Mouse (Mus musculus): ENCODE data around the gene Atp4a. TPM values are rescaled to one million over a fixed set of nuclear protein-coding genes. Genes with fewer than 3 reads are reported as not detected.

The Atp4a gene
- polyA plus RNA-seq, 1 experiment from 2014 or later: 0.80 TPM

DNA sequence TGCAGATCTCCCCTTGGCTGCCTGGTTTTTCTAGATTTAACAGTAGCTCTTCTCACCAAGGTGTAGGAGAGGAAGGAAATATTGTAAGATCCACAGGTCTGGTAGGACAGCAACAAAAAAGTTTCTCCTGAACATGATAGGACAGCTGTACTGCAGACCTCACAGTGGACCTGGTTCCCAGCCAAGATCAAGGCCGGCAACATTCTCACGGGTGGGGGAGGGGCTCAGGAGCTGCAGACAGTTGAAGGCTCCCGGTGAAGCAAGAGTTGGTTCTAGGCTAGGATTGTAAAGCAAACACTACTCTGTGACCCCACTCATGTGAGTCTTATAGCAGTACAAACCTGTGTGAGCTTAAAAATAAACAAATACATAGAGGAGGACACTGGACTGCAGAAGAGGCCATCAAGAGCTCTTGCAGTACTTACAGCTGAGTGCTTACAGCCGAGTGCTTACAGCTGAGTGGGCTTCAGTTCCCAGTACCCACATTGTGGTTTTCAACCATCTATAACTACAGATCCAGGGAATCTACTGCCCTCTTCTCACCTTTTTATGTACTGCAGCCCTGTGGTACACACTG is 32.1 kb downstream of the Atp4a start:
- Histone ChIP-seq H3K36me3 (ENCODE audit: control insufficient read depth, insufficient read depth) (no peaks in the 10 kb centered on the region), H3K4me3 (ENCODE audit: low read depth, low read length) (no peak overlapping the region), H3K27ac (ENCODE audit: low read depth, low read length) (no peak overlapping the region), H3K9me3 (ENCODE audit: control insufficient read depth) (no peaks in the 10 kb centered on the region), H3K4me2 (replicated peaks; ENCODE audit: low read depth) (no peak overlapping the region), H3K27me3 (replicated peaks; ENCODE audit: control insufficient read depth, insufficient read depth, low read length) (no peaks in the 10 kb centered on the region), H3K9ac (ENCODE audit: low read depth, low read length) (no peak overlapping the region), H3K4me1 (replicated peaks; ENCODE audit: control insufficient read depth, insufficient read depth, low read length) (no peaks in the 10 kb centered on the region)
- TF ChIP-seq CTCF (IDR thresholded peaks at IDR 0.05; ENCODE audit: low read depth): peak; percentile 28
- WGBS: 42% methylated on average over 4 of the region's 4 CpGs
- ATAC-seq: no peak

DNA sequence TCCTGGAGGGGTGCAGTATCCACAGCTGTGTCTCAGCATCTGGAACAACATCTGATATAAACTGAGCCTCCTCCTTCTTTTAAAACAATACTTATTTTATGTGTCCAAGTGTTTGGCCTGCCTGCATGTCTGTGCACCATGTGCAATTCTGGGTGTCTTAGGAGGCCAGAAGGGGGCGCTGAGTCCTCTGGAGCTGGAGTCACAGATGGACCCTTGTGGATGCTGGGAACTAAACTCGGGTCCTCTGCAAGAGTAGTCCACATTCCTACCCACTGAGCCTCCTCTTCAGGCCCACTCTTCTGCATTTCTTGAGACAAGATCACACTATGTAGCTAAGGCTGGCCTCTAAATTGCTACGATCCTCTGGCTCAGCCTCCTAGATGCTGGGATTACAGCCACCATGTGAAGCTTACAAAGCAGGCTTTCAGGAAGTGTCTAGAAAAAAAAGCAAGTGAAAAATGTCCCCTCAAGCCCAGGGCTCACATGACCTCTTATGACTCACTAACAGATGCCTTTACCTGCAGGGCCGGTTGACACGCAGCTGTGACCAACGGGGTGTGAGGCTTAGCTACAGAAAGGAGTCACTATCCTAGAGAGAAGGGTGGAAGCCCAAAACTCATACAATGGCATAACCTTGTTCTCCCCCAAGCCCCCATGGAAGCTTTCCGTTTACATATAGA is 35.7 kb downstream of the Atp4a start:
- WGBS: 71% methylated on average over 7 of the region's 7 CpGs
- no peak for ATAC-seq
- Histone ChIP-seq H3K4me3 (ENCODE audit: low read depth, low read length) (no peak overlapping the region), H3K27ac (ENCODE audit: low read depth, low read length) (no peak overlapping the region), H3K36me3 (ENCODE audit: control insufficient read depth, insufficient read depth) (no peaks in the 10 kb centered on the region), H3K4me1 (replicated peaks; ENCODE audit: control insufficient read depth, insufficient read depth, low read length) (no peaks in the 10 kb centered on the region), H3K27me3 (replicated peaks; ENCODE audit: control insufficient read depth, insufficient read depth, low read length) (no peaks in the 10 kb centered on the region), H3K4me2 (replicated peaks; ENCODE audit: low read depth) (no peak overlapping the region), H3K9ac (ENCODE audit: low read depth, low read length) (no peak overlapping the region), H3K9me3 (ENCODE audit: control insufficient read depth) (no peaks in the 10 kb centered on the region)
- peak; percentile 41 for TF ChIP-seq CTCF (IDR thresholded peaks at IDR 0.05; ENCODE audit: low read depth)

GRCm38 (mm10) chr7:30749824-30750606 is 38.0 kb downstream of the Atp4a start:
- H3K4me3 ChIP-seq (ENCODE audit: low read depth, low read length): no peak overlapping the region
- no peaks in the 10 kb centered on the region for H3K27me3 ChIP-seq (replicated peaks; ENCODE audit: control insufficient read depth, insufficient read depth, low read length)
- no peaks in the 10 kb centered on the region for H3K36me3 ChIP-seq (ENCODE audit: control insufficient read depth, insufficient read depth)
- no peaks in the 10 kb centered on the region for H3K4me1 ChIP-seq (replicated peaks; ENCODE audit: control insufficient read depth, insufficient read depth, low read length)
- H3K4me2 ChIP-seq (replicated peaks; ENCODE audit: low read depth): no peak overlapping the region
- TF ChIP-seq CTCF (IDR thresholded peaks at IDR 0.05; ENCODE audit: low read depth): no peak
- H3K9me3 ChIP-seq (ENCODE audit: control insufficient read depth): no peaks in the 10 kb centered on the region
- no peak for ATAC-seq
- H3K27ac ChIP-seq (ENCODE audit: low read depth, low read length): no peak overlapping the region
- H3K9ac ChIP-seq (ENCODE audit: low read depth, low read length): no peak overlapping the region
- WGBS: 68% methylated on average over 13 of the region's 13 CpGs

DNA sequence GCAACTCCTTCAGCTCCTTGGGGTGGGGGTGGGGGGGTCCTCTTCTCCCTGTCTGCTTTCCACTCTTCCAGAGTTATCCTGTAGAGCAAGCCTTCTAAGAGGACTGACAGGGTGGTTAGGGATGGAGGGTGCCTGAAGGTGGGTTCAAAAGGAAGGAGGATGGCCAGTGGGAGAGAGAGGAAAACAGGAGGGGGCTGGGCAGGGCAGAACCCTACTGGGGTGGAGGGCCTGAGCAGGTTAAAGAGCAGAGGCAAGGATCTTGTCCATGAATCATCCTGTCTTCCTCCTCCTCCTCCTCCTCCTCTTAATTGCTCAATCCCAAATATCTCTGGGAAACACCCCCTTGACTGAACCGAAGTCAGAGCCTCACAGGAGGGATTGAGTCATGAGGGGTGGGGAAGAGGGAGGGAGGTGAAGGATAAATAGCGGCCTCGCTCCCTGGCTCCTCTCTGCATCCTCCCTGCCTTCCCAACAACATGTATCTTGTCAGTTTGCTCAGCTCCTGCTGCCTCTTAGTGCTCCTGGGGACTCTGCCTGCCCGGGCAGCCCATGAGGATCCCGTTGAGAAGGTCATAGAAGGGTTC is 39.2 kb downstream of the Atp4a start, which contains the start of gene Sbsn:
Sbsn (plus strand) TSS at position 386 of the 584 bp plus-strand sequence.
- ATAC-seq: no peak
- no peak within 1 kb of the TSS for H3K27ac ChIP-seq (ENCODE audit: low read depth, low read length)

DNA sequence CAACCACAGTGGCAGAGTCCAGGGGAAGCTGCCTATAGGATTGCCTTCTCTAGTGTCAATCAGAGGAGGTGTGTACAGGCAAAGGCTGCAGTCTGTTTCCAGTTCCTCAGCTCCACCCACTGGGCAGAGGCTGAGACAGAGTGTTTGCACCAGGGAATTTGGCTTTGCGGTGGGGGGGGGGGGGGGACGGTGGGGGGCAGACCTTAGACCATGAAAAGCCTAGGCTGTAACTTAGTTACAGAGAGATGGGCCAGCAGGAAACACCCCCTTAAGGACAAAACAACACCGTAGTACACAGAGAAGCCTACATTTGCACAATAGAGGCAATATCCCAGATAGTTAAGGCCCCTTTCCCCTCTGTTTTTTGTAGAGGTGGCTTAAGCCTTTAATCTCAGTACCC is 45.0 kb downstream of the Atp4a start:
- Histone ChIP-seq H3K9me3 (ENCODE audit: control insufficient read depth) (no peaks in the 10 kb centered on the region), H3K27me3 (replicated peaks; ENCODE audit: control insufficient read depth, insufficient read depth, low read length) (no peaks in the 10 kb centered on the region), H3K4me2 (replicated peaks; ENCODE audit: low read depth) (no peak overlapping the region), H3K9ac (ENCODE audit: low read depth, low read length) (no peak overlapping the region), H3K36me3 (ENCODE audit: control insufficient read depth, insufficient read depth) (no peaks in the 10 kb centered on the region), H3K4me3 (ENCODE audit: low read depth, low read length) (no peak overlapping the region), H3K4me1 (replicated peaks; ENCODE audit: control insufficient read depth, insufficient read depth, low read length) (no peaks in the 10 kb centered on the region), H3K27ac (ENCODE audit: low read depth, low read length) (no peak overlapping the region)
- TF ChIP-seq CTCF (IDR thresholded peaks at IDR 0.05; ENCODE audit: low read depth): no peak
- WGBS: 92% methylated on average over 1 of the region's 3 CpGs
- no peak for ATAC-seq

More for the DNA sequence above, 39.2 kb downstream of the Atp4a start, which contains the start of gene Sbsn:
- WGBS: 57% methylated on average over 5 of the region's 5 CpGs
- H3K4me2 ChIP-seq (replicated peaks; ENCODE audit: low read depth): no peak within 1 kb of the TSS
- H3K4me1 ChIP-seq (replicated peaks; ENCODE audit: control insufficient read depth, insufficient read depth, low read length): no peaks in the 10 kb centered on the region
- H3K27me3 ChIP-seq (replicated peaks; ENCODE audit: control insufficient read depth, insufficient read depth, low read length): no peaks in the 10 kb centered on the region
- H3K4me3 ChIP-seq (ENCODE audit: low read depth, low read length): no peak within 1 kb of the TSS
- H3K9me3 ChIP-seq (ENCODE audit: control insufficient read depth): no peaks in the 10 kb centered on the region
- no peak for TF ChIP-seq CTCF (IDR thresholded peaks at IDR 0.05; ENCODE audit: low read depth)
- H3K36me3 ChIP-seq (ENCODE audit: control insufficient read depth, insufficient read depth): no peaks in the 10 kb centered on the region
- no peak within 1 kb of the TSS for H3K9ac ChIP-seq (ENCODE audit: low read depth, low read length)

DNA sequence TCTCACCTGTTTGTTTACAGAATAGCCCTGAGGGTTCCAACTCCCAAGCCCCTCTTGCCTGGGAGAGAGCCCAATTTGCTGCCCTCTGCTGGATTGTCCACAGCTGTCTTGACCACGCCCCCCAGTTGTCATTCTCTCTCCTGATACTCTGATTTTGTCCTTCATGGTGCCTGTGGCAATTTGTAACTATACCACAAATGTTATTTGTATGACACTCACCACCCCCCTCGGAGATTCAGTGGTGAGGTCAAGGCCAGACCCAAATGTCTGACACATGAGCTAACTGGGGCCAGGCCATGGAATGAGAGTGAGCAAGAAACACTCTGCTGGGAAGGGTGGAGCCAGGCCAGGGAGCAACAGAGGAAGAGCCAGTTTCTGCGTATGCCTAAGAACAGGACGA is 46.8 kb downstream of the Atp4a start:
- no peak overlapping the region for H3K4me2 ChIP-seq (replicated peaks; ENCODE audit: low read depth)
- no peak for ATAC-seq
- 26% methylated on average over 4 of the region's 4 CpGs for WGBS

More for the DNA sequence above, 46.8 kb downstream of the Atp4a start:
- TF ChIP-seq CTCF (IDR thresholded peaks at IDR 0.05; ENCODE audit: low read depth): peak; percentile 70
- Histone ChIP-seq H3K27ac (ENCODE audit: low read depth, low read length) (no peak overlapping the region), H3K36me3 (ENCODE audit: control insufficient read depth, insufficient read depth) (no peaks in the 10 kb centered on the region), H3K4me1 (replicated peaks; ENCODE audit: control insufficient read depth, insufficient read depth, low read length) (no peaks in the 10 kb centered on the region), H3K4me3 (ENCODE audit: low read depth, low read length) (no peak overlapping the region), H3K9me3 (ENCODE audit: control insufficient read depth) (no peaks in the 10 kb centered on the region), H3K9ac (ENCODE audit: low read depth, low read length) (no peak overlapping the region), H3K27me3 (replicated peaks; ENCODE audit: control insufficient read depth, insufficient read depth, low read length) (no peaks in the 10 kb centered on the region)
